Mouse (Mus musculus) liver, embryonic 14.5 days (tissue): ENCODE data around the gene Wipf1. TPM values are rescaled to one million over a fixed set of nuclear protein-coding genes. Genes with fewer than 3 reads are reported as not detected.

ENCODE experiments used
- ATAC-seq: fragments of 200-750 bp; cut with Nextera tagmentation; 2 replicates; pipeline ENCODE4 v1.8.0; 2017; ENCODE audit warnings: moderate number of reproducible peaks, mild to moderate bottlenecking, moderate library complexity; ENCODE audit not compliant: insufficient read depth
- DNase-seq, 3 experiments: peaks; one replicate each; pipeline ENCODE4 v3.0.0-alpha.2; 2012 to 2013; ENCODE audit warnings: low read depth in 3 of 3, low spot score in 3 of 3
- H3K27ac ChIP-seq: fragments of 300-500 bp; sonication (generic); 2 replicates; pipeline ENCODE4 v1.5.1; 2014; ENCODE audit warnings: moderate library complexity, mild to moderate bottlenecking, control low read depth, inconsistent platforms
- H3K27me3 ChIP-seq: fragments of 300-500 bp; sonication (generic); 2 replicates; pipeline ENCODE4 v1.6.1; 2014; ENCODE audit warnings: mild to moderate bottlenecking, low read length, moderate library complexity; ENCODE audit not compliant: control insufficient read depth, insufficient read depth
- H3K36me3 ChIP-seq: fragments of 300-500 bp; sonication (generic); replicated peaks from 2 replicates; pipeline ENCODE4 v1.6.1; 2014; ENCODE audit warnings: low read depth; ENCODE audit not compliant: control insufficient read depth, insufficient read depth
- H3K4me1 ChIP-seq, 2 experiments: fragments of 200-500 bp in 1 of 2; fragments of 300-500 bp in 1 of 2; sonication (generic) in 1 of 2; replicated peaks; 2 replicates each; pipeline ENCODE4 v1.6.1; 2012 to 2014; ENCODE audit warnings: antibody characterized with exemption in 1 of 2, inconsistent platforms in 1 of 2, low read length in 1 of 2; ENCODE audit not compliant: control insufficient read depth in 2 of 2, insufficient read depth in 2 of 2
- H3K4me2 ChIP-seq: fragments of 300-500 bp; sonication (generic); 2 replicates; pipeline ENCODE4 v1.6.1; 2014; ENCODE audit warnings: low read depth, mild to moderate bottlenecking, control low read depth, moderate library complexity
- H3K4me3 ChIP-seq, 2 experiments: fragments of 200-500 bp in 1 of 2; fragments of 300-500 bp in 1 of 2; sonication (generic) in 1 of 2; 2 replicates each; pipeline ENCODE4 v1.5.1; 2012 to 2014; ENCODE audit warnings: low read depth in 2 of 2, low read length in 2 of 2, mild to moderate bottlenecking in 2 of 2, control low read depth in 1 of 2, inconsistent platforms in 1 of 2, moderate library complexity in 1 of 2; ENCODE audit not compliant: insufficient read depth in 1 of 2
- H3K9ac ChIP-seq: fragments of 300-500 bp; sonication (generic); replicated peaks from 2 replicates; pipeline ENCODE4 v1.6.1; 2014; ENCODE audit warnings: mild to moderate bottlenecking, control low read depth, moderate library complexity
- H3K9me3 ChIP-seq: fragments of 300-500 bp; sonication (generic); 2 replicates; pipeline ENCODE4 v1.6.1; 2016; ENCODE audit warnings: low read length, mixed read lengths; ENCODE audit not compliant: control insufficient read depth
- CTCF ChIP-seq: IDR thresholded peaks from 2 replicates; pipeline ENCODE4 v1.5.1; 2016; ENCODE audit warnings: antibody characterized with exemption, low read depth, control low read depth
- EP300 ChIP-seq: IDR thresholded peaks from 2 replicates; pipeline ENCODE4 v1.6.1; 2016; ENCODE audit warnings: antibody characterized with exemption, low read depth
- WGBS: fragments of 180-500 bp; shearing (Covaris S2); extraction: QIAGEN DNeasy Blood & Tissue Kit; methylation state at CpG from one replicate; pipeline ENCODE4 v1.1.7; 2014; ENCODE audit not compliant: insufficient replicate concordance; 5-methylcytosine and 5-hydroxymethylcytosine counted together
- polyA plus RNA-seq, 2 experiments: library from polyadenylated mRNA; depleted of rRNA in 1 of 2; stranded (reverse) in 1 of 2; unstranded in 1 of 2; fragments of >200 nt; fragmentation: Nextera tagmentation in 1 of 2; extraction: Ambion mirVana in 1 of 2; gene quantifications; 2 replicates each; pipeline versions ENCODE4 v1.2.1 to v1.2.3; 2012 to 2014

The Wipf1 gene
- polyA plus RNA-seq, 2 experiments, result 3.4 to 4.1 TPM

DNA sequence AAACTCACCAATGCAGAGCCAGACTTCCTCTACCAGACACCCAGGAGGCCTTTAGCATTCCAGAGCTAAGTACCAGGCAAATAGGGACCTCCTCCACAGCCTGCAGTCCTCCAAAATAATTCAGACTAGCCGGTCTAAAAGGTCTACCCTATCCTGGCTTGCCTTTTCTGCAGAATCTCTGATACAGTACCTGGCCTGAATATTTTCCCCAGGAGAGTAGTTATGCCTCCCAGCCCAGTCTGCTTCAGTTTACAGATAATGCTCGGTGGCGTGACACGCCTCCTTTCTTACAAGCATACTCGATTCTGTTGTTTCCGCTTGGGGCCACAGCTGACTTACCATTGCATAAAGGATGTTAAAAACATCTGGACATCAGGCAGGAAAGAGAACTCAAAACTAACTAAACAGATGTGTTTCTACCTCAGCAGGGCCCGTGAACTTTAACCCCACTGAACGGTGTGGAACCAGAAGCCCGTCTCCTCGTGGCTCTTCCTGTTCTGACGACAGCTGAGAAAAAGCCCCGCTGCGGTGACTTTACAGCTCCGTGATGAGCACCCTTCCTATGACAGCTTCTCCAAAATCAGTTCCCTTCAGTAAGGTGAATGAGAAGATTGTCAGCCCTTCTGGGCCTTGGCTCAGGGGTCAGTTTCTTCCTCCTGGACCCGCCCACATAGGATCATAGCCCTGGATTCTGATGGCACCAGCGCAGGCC, 33.8 kb downstream of the Wipf1 start:
- DNase-seq (no peak), ATAC-seq (peak; percentile 55; the same call in 1 of the 2 replicates)
- Histone ChIP-seq H3K27me3 (no peaks in the 10 kb centered on the region), H3K36me3 (no peaks in the 10 kb centered on the region), H3K27ac (0 out of 2 replicates have a peak overlapping the region, but pooled peaks have one; percentile 17), H3K9ac (peak overlapping the region; percentile 40), H3K9me3 (no peaks in the 10 kb centered on the region), H3K4me2 (peak overlapping the region; percentile 53), H3K4me3 (peak overlapping the region in 1 of 2 experiments; percentile 20; a peak in 1 of 4 replicates), H3K4me1 (peaks cover 25 to 42% of the 10 kb centered on the region in 2 experiments)
- no peak for TF ChIP-seq EP300
- no peak for TF ChIP-seq CTCF
- WGBS, result 10% methylated on average over 16 of the region's 16 CpGs

DNA sequence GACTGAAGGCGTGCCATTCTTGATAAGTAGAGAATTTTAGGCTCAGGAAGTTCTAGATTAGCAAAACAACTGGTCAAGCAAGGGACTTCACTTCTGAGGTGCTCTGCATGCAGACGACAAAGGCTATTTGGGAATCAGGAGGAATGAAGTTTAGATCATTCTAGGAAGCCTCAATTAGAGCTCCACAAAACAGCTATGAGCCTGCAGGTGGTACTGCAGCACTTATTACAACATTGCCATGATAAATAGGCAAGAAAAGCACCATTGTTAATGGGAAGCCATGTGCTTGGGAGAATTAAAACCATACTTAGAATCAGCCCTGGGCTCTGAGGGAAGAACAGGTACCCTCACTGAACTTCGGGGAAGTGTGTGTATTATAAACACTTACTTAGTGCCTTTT, 36.0 kb downstream of the Wipf1 start:
- TF ChIP-seq CTCF (no peak), EP300 (no peak)
- H3K4me1 ChIP-seq, result peaks cover 25 to 42% of the 10 kb centered on the region in 2 experiments

DNA sequence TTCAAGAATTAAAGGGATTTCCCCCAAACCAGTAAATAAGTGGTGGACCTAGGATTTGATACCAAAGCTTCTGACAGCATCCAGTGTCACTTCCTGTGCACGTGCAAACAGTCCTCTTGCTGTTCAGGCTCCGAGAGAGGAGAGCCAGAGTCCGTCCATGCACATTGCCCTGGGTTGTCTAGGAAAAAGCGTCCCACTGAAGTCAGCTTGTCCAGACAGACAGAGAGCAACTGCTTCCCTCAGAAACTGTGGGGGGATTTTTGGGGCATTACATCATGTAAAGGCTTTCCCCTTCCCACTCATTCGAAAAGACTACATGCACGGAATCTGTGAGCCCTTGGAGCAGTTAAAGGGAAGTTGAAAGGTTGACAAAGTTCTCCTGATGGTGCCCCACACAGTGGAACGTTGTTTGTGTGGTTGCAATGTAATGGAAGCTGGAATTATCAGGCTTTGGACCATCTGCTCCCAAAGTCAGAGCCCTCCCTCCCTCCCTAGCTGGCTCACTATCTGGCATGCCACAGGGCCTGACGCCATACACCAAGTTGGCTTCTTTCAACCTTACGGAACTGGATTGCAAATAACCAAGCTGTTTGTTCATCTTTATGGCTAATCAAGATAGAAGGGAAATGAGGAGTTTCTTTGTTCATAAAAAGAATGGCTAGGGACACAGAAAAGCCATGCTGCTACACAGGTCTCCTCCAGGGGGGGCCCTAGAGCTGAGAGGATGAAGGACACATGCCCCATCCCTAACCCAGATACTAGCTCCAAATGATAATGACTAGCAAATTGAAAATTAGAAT, 37.9 kb downstream of the Wipf1 start:
- no peak overlapping the region for H3K9ac ChIP-seq
- H3K4me3 ChIP-seq, result no peak overlapping the region
- 37% methylated on average over 9 of the region's 9 CpGs for WGBS
- peak in 1 of 3 experiments; percentile 41 for DNase-seq
- H3K4me1 ChIP-seq, result peaks cover 15 to 32% of the 10 kb centered on the region in 2 experiments
- H3K27ac ChIP-seq, result no peak overlapping the region
- TF ChIP-seq CTCF, result peak; percentile 84
- no peak for TF ChIP-seq EP300
- H3K9me3 ChIP-seq, result no peaks in the 10 kb centered on the region
- no peaks in the 10 kb centered on the region for H3K27me3 ChIP-seq
- no peaks in the 10 kb centered on the region for H3K36me3 ChIP-seq
- no peak overlapping the region for H3K4me2 ChIP-seq
- peak; percentile 50; the same call in 1 of the 2 replicates for ATAC-seq

More for the DNA sequence above, 36.0 kb downstream of the Wipf1 start:
- Histone ChIP-seq H3K27me3 (no peaks in the 10 kb centered on the region), H3K4me3 (no peak overlapping the region), H3K9me3 (no peaks in the 10 kb centered on the region), H3K36me3 (no peaks in the 10 kb centered on the region), H3K9ac (no peak overlapping the region), H3K4me2 (no peak overlapping the region), H3K27ac (no peak overlapping the region)
- DNase-seq, result no peak
- ATAC-seq, result no peak
- 51% methylated on average over 3 of the region's 3 CpGs for WGBS

DNA sequence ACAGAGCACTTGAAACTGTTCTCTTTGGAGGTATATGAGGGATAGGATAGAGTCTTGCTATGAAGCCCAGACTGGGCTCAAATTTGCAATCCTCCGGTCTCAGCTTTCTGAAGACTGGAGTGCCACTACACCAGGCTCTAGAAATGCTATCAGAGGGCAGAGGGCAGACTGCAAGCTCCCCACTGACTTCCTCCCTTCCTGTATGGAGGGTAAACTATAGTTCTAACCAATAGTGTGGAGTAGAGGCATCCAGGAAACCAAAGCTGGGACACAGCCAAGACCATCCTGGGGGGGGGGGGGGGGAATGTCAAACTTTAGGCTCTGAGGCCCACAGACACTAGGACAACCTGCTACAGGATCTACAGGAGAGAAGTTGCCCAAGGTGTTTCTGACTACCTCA, 39.1 kb downstream of the Wipf1 start:
- no peak for TF ChIP-seq CTCF
- no peaks in the 10 kb centered on the region for H3K27me3 ChIP-seq
- H3K4me2 ChIP-seq, result no peak overlapping the region
- no peak overlapping the region for H3K4me3 ChIP-seq
- no peaks in the 10 kb centered on the region for H3K9me3 ChIP-seq
- H3K9ac ChIP-seq, result no peak overlapping the region
- 41% methylated on average over 1 of the region's 1 CpGs for WGBS
- no peak for ATAC-seq
- H3K4me1 ChIP-seq, result peaks cover 13 to 32% of the 10 kb centered on the region in 2 experiments
- DNase-seq, result no peak
- no peaks in the 10 kb centered on the region for H3K36me3 ChIP-seq
- no peak overlapping the region for H3K27ac ChIP-seq

DNA sequence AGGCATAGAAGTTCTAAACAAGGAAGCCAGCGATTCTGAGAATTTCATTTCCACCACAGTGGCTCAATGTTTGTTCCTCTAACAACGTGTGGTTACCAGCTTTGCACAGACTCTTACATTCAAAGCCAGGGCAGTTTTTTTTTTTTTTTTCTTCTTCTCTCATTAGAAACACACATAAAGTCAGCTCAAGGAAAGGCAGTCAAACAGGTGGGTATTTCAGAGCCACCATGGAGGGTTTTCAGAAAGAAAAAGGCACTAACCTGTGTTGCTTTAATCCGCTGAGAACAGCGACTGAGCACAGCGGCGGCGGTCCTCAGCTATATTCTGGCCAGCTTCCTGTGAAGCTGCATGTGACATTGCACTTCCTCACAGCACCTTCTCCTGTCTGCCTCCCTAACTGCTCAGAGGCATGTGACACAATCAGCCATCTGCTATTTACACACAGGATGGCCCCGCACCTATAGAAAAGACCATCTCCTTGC, 43.4 kb downstream of the Wipf1 start:
- H3K4me3 ChIP-seq, result peak overlapping the region; percentile 66 to 94
- WGBS, result 7% methylated on average over 8 of the region's 8 CpGs
- no peak for DNase-seq

More for the DNA sequence above, 43.4 kb downstream of the Wipf1 start:
- H3K4me1 ChIP-seq, result peaks cover 21 to 33% of the 10 kb centered on the region in 2 experiments
- TF ChIP-seq EP300 (no peak), CTCF (no peak)
- H3K36me3 ChIP-seq, result no peaks in the 10 kb centered on the region
- no peaks in the 10 kb centered on the region for H3K9me3 ChIP-seq
- H3K9ac ChIP-seq, result peak overlapping the region; percentile 78
- H3K27ac ChIP-seq, result peak overlapping the region; percentile 80
- no peaks in the 10 kb centered on the region for H3K27me3 ChIP-seq
- H3K4me2 ChIP-seq, result peak overlapping the region; percentile 88
- peak; percentile 23; the same call in 1 of the 2 replicates for ATAC-seq
